Mouse (Mus musculus): ENCODE measurements around the gene Eloa.
"Not testable (repeated sequence)": the region's sequence is repeated elsewhere in the genome, so short reads cannot be mapped to it uniquely, and the experiment has no call there.

The Eloa gene

DNA sequence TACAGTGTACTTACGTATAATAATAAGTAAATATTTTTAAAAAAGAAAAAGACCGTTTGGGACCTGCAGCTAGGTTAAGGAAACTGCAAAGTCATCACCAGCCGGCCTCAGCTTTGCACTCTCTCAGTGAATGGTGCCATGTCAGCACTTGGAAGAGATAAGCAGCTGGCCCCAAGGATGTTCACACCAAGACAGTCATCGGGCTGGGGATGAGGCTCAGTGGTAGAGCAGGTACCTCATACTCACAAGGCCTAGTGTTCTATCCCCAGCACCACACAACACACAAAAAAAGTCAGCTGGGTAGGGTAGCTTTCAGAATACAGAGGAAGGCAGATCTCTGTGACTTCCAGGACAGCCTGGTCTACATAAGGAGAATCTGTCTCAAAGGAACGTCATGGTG is 36.4 kb downstream of the Eloa start:
- DNase-seq (ENCODE audit: low read depth, low spot score): no peak

DNA sequence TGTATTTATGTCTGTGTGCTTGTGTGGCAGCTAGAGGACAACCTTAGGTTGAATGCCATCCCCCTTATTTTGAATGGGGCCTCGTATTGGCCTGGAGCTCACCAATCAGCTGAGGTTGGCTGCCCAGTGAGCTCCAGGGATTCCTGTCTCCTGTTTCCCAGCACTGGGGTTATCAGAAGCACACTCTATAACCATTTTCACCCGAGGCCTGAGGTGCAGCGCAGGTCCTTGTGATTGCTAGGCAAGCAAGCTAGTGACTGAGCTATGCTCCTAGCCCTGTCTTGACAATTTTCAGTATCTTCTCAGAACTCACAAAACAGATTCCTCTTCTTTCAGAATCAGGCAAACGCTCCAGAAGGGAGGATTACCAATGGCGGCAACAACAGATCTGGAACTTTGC is 37.0 kb downstream of the Eloa start:
- DNase-seq (ENCODE audit: low read depth, low spot score): no peak

DNA sequence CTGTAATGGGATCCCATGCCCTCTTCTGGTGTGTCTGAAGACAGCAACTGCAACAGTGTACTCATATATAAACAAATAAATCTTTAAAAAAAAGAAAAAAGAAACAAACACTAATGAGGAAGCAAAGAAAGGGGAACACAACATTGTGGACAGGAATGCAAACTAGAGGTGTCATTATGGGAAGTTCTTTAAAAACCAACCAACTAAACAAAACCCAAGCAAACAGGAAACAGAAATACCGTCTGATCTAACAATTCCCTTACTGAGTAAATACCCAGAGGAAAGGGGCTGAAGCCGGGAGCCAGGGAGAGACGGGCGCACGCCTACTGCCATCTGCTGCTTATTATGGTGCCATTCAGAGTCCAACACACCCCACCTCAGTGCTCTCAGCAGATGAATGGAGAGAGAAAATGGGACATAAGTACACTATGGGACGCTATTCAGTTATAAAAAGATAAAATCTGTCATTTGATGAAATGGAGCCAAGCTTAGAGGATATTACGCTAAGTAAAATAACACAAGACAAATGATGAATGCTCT is 40.0 kb downstream of the Eloa start:
- DNase-seq (ENCODE audit: low read depth, low spot score): no peak

DNA sequence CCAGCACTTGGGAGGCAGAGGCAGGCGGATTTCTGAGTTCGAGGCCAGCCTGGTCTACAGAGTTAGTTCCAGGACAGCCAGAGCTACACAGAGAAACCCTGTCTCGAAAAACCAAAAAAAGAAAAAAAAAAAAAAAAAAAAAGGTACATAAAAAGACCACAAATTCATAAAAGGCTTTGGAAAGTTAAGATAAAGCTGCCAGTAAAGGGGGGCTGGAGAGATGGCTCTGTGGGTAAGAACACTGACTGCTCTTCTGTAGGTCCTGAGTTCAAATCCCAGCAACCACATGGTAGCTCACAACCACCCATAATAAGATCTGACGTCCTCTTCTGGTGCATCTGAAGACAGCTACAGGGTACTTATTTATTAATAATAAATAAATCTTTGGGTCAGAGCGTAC is 41.3 kb downstream of the Eloa start:
- DNase-seq (ENCODE audit: low read depth, low spot score): not testable (repeated sequence)

DNA sequence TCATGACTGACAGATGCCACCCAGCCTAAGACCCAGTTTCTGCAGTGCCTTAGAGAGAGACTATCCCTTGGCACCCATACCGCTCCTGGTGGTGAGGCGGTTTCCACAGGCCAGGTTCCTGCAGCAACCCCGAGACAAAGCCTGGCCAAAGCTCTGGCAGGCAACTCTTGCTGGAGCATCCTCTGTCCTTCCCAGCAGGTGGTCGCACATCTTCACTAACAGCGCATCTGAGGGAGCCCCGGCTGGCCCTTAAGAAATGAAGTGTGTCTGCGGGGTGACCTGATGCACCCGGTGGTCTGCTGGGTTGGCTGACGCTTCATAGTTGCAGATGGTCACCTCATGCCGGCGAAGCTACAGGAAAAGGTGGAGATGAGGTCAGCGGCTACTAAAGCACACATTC is 45.4 kb downstream of the Eloa start:
- no peak for DNase-seq (ENCODE audit: low read depth, low spot score)

DNA sequence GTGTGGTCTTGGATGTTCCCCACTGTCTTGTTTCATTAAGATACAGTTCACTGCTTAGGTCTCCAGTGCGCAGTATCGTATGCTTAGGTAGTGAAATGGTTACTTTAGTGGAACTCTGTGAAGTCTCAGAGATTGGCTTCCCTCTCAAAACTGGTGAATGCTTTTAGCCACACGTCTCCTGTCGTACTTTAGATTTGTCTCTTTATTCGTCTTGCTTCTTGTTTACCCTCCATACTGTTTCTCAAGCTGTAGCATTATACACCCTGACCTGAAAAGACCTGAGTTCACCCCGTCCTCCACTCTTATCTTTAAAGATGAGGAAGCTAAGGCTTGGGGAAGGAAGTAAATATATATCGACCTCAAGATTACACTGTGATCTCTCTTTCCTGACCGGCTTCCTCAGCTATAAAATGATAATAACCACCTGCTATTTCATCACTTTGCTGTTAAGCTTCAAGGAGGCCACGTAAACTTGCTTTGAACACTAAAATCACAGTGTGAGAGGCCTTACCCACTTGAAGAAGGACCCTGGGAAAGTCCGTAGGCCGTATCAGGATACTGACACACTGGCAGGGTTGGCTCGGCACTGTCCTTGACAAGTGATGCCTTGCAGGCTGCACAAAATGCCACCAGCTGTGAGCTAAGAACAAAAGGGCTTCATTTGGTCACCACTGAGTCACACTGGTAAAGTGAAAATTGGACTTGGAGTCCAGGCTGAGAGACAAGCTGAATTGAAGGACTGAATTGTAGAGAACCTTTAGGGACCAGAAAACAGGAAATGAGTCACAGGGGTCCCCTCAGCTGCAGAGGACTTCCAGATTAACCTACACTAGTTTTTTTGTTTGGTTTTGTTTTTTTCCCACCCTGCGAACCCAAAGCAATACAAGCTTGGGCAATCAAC is 48.4 kb downstream of the Eloa start:
- DNase-seq (ENCODE audit: low read depth, low spot score): no peak

DNA sequence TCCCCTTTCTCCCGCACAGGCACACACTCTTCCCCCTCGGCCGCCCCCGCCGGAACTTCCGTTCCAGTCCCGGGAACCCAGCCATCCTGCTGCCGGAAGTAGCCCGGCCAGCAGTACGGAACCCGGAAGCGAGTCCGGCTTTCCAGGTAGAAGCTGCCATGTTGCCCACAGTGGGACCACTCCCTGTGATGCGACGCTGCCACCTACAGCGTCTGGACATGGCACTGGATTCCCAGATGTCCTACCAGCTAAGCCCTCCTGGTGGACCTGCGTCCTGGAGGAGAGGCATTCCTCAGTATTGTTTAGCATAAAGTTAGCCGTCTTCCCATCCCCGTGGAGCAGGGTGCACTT is 49.0 kb downstream of the Eloa start, which contains the start of gene Lypla2:
TSS of gene Lypla2 (minus strand) at position 71 of the 351 bp plus-strand sequence.
- DNase-seq (ENCODE audit: low read depth, low spot score): peak; percentile 77

DNA sequence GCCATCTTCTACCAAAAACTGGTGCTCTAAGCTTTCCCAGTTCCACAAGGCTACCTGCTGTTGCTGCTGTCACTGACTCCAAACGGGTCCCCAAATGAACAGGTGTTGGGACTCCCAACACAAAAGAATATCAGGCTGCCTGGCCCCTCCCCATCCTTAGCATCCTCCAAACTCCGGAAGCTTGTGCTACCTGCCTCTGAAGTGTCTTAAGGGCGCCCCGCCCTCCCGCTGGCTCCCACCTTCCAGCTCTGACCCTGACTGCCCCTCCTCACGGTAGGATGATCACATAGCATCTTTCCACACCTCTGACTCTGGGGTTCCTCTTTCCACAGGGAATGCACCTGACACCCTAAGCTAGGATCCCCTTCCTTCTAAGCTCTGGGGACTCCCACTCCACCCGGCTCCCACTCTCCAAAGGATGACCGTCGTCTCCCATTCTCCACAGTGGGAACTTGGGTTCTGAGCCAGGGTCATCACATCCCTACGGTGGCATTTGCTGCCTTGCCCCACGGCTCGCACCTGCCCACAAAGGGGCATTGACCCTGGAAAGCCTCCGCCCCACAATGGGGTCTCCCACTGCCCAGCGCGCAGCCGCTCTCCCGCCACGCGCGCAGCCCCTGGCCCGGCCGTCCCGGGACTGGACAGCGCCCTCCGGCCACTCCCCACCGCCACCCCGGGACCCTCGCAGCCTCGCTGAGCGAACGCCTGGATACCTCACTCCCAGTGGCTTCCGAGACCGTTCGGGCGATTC is 49.6 kb downstream of the Eloa start:
- DNase-seq (ENCODE audit: low read depth, low spot score): peak; percentile 31

DNA sequence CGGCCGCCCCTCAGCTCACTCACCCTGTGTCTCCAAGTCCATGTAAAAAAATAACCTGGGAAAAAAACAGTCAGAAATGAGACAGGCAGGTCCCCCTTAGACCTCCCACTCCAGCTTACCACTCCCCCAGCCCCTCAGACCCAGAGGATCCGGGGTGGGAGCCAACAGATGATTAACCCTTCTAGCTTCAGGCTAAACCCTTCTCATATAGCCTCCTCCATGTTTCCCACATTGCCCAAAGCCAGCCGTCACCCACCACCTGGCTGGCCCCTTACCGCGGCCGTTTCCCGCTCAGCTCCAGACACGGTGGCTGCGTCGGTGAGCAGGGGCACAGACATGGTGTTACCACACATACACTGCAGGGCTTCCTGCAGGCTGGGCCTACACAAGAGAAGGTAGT is 51.0 kb downstream of the Eloa start:
- no peak for DNase-seq (ENCODE audit: low read depth, low spot score)

DNA sequence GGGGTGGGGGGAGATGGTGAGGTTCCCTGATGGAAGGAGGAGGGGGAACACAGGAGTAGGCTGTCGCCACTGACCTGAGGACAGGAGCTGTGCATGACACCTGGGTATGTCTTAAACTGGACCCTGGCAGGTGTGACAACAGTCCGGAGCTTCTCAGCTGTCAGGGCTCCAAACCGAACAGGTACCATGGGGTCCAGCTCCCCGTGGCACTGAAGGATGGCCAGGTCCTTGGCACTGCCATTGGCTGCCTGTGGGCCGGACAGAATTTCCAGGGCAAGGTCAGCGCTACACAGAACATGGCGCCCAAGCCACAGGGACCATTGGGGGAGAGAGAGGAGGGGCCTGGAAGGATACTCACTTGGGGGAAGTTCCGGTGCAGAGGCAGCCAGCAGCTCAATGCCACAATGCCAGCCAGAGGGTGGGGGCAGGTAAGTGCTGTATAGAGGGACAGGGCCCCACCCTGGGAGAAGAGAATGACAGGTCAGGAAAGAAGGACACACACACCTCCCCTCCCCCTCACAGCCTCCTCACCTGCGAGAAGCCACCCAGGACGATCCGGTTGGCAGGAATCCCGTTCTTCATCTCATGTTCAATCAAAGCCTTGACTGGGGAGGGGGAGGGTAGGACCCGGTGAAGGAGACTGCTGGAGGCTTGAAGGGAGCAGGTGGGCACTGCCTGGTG is 52.4 kb downstream of the Eloa start:
- no peak for DNase-seq (ENCODE audit: low read depth, low spot score)

DNA sequence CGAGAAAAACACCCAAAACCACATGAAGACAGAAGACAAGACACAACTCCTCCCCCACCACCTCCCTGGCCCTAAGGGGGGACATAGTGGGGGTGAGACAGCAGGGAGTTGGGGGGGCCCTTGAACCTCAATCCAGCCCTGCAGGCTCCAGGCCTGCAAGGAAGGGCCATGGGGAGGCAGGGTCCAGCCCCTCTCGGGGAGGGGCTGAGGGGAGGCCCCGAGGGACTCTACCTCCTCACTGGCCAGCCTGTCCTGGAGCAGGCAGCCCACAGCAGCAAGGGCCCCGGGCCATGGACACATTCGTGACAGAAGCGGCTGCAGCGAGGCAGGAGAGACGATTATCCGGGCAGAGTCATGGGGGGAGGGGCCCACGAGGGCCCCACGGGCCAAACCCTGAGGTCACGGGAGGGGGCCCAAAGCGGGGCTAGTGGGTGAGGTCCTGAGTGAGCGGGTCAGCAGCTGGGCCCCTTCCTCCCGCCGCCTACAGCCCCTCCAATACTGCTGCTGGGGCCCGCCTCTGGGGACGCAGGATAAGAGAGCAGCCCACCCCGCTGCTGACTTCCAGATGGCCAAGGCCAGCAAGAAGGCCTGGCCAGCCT is 53.2 kb downstream of the Eloa start:
- no peak for DNase-seq (ENCODE audit: low read depth, low spot score)

DNA sequence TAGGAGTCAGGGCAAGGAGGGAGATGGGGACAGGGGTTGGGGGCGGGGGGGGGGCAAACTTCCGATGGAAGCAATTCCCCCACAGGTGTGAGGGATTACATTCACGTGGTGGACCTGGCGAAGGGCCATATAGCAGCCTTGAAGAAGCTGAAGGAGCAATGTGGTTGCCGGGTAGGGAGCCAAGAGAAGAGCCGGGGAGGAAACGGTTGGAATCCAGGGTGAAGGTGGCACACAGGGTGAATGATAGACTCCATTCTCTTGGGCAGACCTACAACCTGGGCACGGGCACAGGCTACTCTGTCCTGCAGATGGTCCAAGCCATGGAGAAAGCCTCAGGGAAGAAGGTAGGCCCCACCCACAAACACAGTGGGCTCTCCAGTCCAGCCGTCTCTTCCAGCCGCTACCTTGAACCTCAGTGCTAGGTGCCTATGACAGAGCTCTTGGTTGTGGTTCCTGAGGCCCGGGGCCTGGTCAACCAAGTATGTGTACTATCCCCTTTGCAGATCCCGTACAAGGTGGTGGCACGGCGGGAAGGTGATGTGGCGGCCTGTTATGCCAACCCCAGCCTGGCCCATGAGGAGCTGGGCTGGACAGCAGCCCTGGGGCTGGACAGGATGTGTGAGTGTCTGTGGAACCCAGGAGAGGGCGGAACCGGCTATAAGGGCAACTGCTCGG is 54.3 kb downstream of the Eloa start:
- DNase-seq (ENCODE audit: low read depth, low spot score): no peak

DNA sequence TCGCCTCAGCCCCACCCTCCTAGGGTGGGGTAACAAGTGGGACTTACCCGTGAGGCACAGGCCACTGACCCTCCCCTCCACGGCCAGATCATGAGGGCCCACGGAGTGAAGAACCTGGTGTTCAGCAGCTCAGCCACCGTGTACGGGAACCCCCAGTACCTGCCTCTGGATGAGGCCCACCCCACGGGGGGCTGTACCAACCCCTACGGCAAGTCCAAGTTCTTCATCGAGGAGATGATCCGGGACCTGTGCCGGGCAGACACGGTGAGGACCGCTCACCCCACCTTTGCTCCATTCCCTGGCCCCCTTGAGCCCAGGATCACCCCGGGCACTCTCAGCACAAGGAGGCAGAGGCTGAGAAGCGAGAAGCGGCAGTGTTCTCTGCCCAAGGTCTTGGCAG is 55.3 kb downstream of the Eloa start:
- no peak for DNase-seq (ENCODE audit: low read depth, low spot score)

DNA sequence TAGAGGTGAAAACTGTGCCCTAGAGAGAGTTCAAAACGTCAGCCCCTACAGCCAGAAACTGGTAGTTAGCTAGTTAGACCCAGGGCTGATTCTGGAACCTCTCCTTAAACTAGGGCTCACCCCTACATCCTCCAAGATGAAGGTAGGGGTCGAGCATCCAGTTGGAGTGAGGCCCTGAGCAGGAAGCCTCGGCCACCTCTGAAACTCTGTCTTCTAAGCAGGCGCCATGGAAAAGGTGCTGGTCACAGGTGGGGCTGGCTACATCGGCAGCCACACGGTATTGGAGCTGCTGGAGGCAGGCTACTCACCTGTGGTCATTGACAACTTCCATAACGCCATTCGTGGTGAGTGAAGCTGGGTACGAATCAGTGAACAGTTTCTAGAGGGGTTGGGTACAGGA is 56.5 kb downstream of the Eloa start:
- no peak for DNase-seq (ENCODE audit: low read depth, low spot score)

DNA sequence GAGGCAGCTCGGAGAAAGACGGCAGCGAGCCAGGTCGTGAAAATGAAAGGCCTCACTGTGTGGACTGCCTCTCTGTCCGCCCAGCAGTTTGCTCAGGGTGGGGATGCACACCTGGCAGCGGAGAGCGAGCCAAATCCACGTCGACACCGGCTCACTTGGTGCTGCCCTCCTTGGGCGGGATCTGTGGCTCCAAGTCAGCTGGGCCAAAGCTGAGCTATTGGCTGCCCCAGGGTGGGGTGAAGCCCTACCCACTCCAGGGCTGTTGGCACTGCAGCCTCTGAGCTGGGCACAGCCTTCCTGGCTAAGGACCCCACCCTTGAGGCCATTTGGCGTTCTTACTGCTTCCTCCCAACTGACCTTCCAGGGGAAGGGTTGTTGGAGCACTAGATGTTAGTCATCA is 57.1 kb downstream of the Eloa start:
- DNase-seq (ENCODE audit: low read depth, low spot score): no peak

DNA sequence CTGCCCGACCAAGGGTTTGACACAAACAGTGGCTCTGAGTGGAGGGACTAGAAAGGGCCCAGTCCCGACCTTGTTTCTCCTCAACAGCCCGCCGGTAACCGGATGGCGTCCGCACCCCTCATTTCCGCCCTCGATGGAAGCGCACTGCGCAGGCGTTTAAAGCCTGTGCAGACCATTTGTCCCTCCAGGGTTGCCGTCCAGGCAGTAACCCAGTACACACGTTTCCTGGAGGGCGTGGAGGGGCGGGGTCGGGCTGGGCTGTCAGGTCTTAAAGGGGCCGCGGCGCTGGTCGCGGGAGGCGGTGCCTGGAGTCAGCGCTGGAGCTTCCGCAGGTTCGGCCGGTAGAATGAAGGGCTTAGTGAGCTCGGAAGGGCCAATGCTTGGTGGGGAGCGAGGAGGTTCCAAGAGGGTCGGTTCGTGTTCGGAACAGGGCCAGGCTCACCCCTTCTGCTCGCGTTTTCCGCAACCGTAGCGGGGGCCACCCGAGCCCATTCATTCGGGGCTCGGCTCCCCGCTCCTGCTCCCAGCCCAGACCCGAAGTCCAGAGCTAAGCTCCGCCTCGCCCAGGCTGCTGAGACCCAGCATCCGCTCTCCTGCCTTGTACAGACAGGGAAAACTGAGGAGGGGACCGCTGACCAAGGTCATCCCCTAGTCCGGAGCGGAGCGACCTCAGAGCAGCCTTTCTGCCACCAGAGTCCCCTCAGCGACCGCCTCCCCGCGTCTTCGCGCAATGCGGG is 57.9 kb downstream of the Eloa start, which contains the start of gene Gale:
TSS of gene Gale (plus strand) at position 271 of the 737 bp plus-strand sequence.
- peak; percentile 100 for DNase-seq (ENCODE audit: low read depth, low spot score)

DNA sequence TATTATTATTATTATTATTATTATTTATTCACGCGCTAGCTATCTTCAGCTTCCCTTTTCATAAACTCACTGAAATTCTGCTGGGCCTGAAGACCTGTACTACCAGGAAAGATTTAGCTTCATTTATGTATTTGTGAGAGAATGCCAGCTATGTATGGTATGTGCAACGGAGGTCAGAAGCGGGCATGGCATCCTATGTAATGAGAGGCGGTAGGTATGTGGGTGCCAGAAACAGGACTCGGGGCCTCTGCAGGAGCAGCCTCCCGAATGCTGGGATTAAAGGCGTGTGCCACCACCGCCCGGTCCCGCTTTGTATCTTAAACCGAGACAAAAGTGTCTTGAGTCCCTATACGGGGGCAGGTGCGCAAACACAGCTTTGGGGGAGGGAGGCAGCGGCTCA is 58.6 kb downstream of the Eloa start:
- peak; percentile 61 for DNase-seq (ENCODE audit: low read depth, low spot score)

DNA sequence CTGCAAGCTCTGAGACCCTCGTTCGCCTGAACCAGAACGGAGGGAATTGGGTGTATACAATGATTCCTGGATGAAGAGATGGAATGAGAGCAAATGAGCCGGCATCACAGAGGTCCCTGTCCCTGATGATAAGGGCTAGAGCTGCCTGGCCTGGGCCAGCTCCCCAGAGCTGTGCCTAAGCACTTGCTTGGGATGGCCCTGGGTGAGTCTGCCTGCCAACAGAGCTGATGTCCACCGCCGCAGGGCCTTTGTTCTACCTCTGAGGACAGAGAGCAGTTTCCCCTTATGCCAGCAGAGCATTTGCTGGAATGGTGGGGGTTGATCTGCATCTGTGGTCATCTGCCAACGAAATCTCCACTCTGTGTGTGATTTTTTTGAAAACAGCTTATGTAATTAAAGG is 59.4 kb downstream of the Eloa start:
- no peak for DNase-seq (ENCODE audit: low read depth, low spot score)

DNA sequence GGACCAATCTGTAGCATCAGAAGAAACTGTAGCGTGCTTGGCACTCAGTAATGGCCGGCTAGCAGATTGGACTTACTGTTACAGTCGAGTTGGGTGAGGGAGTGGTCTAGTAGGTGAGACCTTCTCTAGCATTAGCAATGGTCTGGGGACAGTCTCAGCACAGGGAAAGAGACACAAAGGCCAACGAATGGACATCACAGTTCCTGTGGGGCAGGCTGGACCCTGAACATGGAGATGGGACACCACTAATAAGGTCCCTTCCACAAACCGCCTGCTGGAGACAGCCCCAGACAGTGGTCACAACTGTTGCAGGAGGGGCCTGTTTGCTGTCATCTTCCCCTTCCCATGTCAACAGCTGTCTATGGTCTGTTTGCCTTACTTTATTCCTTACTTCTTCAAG is 59.9 kb downstream of the Eloa start:
- no peak for DNase-seq (ENCODE audit: low read depth, low spot score)

DNA sequence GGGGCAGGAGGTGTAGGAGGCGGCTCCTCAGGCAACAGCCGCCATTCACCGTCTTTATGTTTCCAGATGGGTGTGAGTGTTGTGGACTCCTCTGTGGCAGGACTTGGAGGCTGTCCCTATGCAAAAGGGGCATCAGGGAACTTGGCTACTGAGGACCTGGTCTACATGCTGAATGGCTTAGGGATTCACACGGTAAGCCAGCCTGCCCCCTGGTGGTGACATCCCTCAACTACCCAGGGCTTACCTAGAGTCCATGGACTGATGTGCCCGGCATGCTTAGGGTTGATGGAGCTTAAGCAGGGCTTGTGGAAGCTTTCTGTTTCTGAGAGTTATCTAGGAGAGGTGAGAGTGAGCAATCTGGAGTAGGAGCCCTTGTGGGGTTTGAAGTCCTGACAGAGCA is 60.8 kb downstream of the Eloa start:
- DNase-seq (ENCODE audit: low read depth, low spot score): peak; percentile 90

Data from ZHBTc4 (cell line).